Mouse (Mus musculus): ENCODE data around the gene Olfr1198. TPM values are rescaled to one million over a fixed set of nuclear protein-coding genes. Genes with fewer than 3 reads are reported as not detected.

Gene Olfr1198
- not detected for total RNA-seq (2022)

GRCm38 (mm10) chr2:88751270-88751669 is at the start of gene Olfr1198:
Olfr1198 (minus strand) TSS chr2:88751370.
- DNase-seq (ENCODE audit: low spot score) = no peak

GRCm38 (mm10) chr2:88792736-88793135 is 41.6 kb upstream of the Olfr1198 start, which contains the start of gene Olfr1201:
Olfr1201 (plus strand) TSS chr2:88793036.
- DNase-seq (ENCODE audit: low spot score) = no peak

GRCm38 (mm10) chr2:88770388-88770787 is 19.2 kb upstream of the Olfr1198 start, which contains the start of gene Olfr1200:
Olfr1200 (minus strand) TSS chr2:88770488.
- no peak for DNase-seq (ENCODE audit: low spot score)

DNA sequence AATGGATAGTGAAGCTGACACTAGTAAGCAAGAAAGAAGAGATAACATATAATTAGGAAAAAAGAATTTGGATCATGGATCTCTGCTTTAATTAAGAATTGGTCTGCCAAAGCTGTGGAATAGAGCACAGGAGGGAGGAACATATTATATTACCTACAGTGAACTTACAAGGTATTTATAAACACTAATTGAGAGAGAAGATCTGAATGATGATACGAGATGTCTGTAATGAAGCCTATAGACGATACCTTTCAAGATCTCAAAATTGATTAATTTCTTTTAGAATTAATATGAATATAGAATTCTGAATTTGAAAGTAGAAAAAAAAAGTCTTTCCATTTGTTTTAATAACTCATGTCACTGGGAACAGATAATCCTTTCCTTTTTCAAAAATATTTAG is 9.2 kb upstream of the Olfr1198 start, which contains the start of gene Olfr1199:
Olfr1199 (minus strand) TSS at position 101 of the 400 bp plus-strand sequence.
- no peak for DNase-seq (ENCODE audit: low spot score)

- no peak for DNase-seq (ENCODE audit: low spot score)
Measured at GRCm38 (mm10) chr2:88743379-88743778, 7.8 kb downstream of the Olfr1198 start.

DNA sequence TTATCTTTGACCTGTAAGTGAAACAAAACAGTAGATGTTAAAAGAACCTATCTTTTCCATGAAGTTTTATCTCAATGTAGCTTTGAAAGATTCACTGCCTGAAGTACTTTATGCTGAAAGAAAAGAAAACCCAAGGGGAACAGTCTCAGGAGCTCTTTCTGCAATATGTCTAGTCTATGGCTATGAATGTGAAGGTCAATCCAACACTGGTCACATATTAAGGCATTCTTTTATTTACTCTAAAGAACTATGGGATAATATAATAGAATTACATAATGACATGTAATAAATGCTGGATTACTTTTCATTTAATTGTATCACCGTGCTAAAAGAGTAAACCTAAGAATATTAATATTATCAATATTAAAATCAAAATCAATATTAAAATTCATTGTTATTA is 18.9 kb downstream of the Olfr1198 start, which contains the start of gene Olfr1197:
Olfr1197 (minus strand) TSS at position 101 of the 400 bp plus-strand sequence.
- no peak for DNase-seq (ENCODE audit: low spot score)

DNA sequence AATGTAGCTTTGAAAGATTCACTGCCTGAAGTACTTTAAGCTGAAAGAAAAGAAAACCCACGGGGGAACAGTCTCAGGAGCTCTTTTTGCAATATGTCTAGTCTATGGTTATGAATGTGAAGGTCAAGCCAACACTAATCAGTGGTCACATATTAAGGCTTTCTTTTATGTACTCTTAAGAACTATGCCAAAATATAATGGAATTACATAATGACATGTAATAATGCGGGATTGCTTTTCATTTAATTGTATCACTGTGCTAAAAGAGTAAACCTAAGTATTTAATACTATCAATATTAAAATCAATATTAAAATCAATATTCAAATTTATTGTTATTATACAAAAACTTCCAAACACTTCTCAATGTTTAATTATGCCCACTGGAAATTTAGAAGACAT is 46.7 kb downstream of the Olfr1198 start, which contains the start of gene Olfr1196:
Olfr1196 (minus strand) TSS at position 101 of the 400 bp plus-strand sequence.
- no peak for DNase-seq (ENCODE audit: low spot score)

Other genes with a start within 250 kb of the Olfr1198 start
- not detected for gene Olfr1186, start 232.8 kb downstream of the Olfr1198 start, total RNA-seq (2022)
- not detected for gene Olfr1188, start 194.4 kb downstream of the Olfr1198 start, total RNA-seq (2022)
- not detected for gene Olfr1189, start 164.9 kb downstream of the Olfr1198 start, total RNA-seq (2022)
- gene Olfr1191-ps1, start 110.8 kb downstream of the Olfr1198 start, total RNA-seq (2022) = not detected
- not detected for gene Olfr1192-ps1, start 102.9 kb downstream of the Olfr1198 start, total RNA-seq (2022)
- not detected for gene Olfr1193, start 75.7 kb downstream of the Olfr1198 start, total RNA-seq (2022)
- not detected for gene Olfr1195, start 62.2 kb downstream of the Olfr1198 start, total RNA-seq (2022)
- not detected for gene Olfr1196, start 46.8 kb downstream of the Olfr1198 start, total RNA-seq (2022)
- gene Olfr1197, start 19.0 kb downstream of the Olfr1198 start, total RNA-seq (2022) = not detected
- gene Olfr1199, start 9.1 kb upstream of the Olfr1198 start, total RNA-seq (2022) = not detected
- not detected for gene Olfr1200, start 19.1 kb upstream of the Olfr1198 start, total RNA-seq (2022)
- gene Olfr1201, start 41.7 kb upstream of the Olfr1198 start, total RNA-seq (2022) = not detected
- not detected for gene Olfr1202, start 63.1 kb upstream of the Olfr1198 start, total RNA-seq (2022)
- gene Olfr1205, start 78.4 kb upstream of the Olfr1198 start, total RNA-seq (2022) = not detected
- not detected for gene Olfr1204, start 97.9 kb upstream of the Olfr1198 start, total RNA-seq (2022)
- not detected for gene Olfr1206, start 111.9 kb upstream of the Olfr1198 start, total RNA-seq (2022)
- not detected for gene Olfr1208, start 150.9 kb upstream of the Olfr1198 start, total RNA-seq (2022)
- not detected for gene Olfr1209, start 163.8 kb upstream of the Olfr1198 start, total RNA-seq (2022)
- not detected for gene Olfr1211, start 186.7 kb upstream of the Olfr1198 start, total RNA-seq (2022)
- not detected for gene Olfr1212, start 202.6 kb upstream of the Olfr1198 start, total RNA-seq (2022)
- gene Gm13762, start 228.9 kb upstream of the Olfr1198 start, total RNA-seq (2022) = not detected
- not detected for gene Olfr1214, start 241.3 kb upstream of the Olfr1198 start, total RNA-seq (2022)

Data from heart, adult 8-10 months (tissue).